Mouse (Mus musculus) lung, embryonic 14.5 days (tissue): ENCODE measurements around the gene Crbn. TPM values are rescaled to one million over a fixed set of nuclear protein-coding genes. Genes with fewer than 3 reads are reported as not detected.

Experiments
- ATAC-seq: fragments of 200-750 bp; cut with Nextera tagmentation; 2 replicates; pipeline ENCODE4 v1.8.0; 2017; ENCODE audit warnings: mild to moderate bottlenecking, moderate TSS enrichment, moderate library complexity; ENCODE audit not compliant: insufficient read depth
- DNase-seq: peaks from one replicate; pipeline ENCODE4 v3.0.0-alpha.2; 2015
- H3K27ac ChIP-seq: fragments of 300-500 bp; sonication (generic); 2 replicates; pipeline ENCODE4 v1.5.1; 2014; ENCODE audit warnings: low read depth, mild to moderate bottlenecking, moderate library complexity
- H3K27me3 ChIP-seq: fragments of 300-500 bp; sonication (generic); 2 replicates; pipeline ENCODE4 v1.6.1; 2014; ENCODE audit warnings: low read length, control low read depth; ENCODE audit not compliant: insufficient read depth
- H3K36me3 ChIP-seq: fragments of 300-500 bp; sonication (generic); 2 replicates; pipeline ENCODE4 v1.6.1; 2014; ENCODE audit warnings: control low read depth; ENCODE audit not compliant: insufficient read depth
- H3K4me1 ChIP-seq: fragments of 300-500 bp; sonication (generic); 2 replicates; pipeline ENCODE4 v1.6.1; 2014; ENCODE audit warnings: antibody characterized with exemption, control low read depth; ENCODE audit not compliant: insufficient read depth
- H3K4me2 ChIP-seq: fragments of 300-500 bp; sonication (generic); 2 replicates; pipeline ENCODE4 v1.6.1; 2014; ENCODE audit warnings: mild to moderate bottlenecking
- H3K4me3 ChIP-seq: fragments of 300-500 bp; sonication (generic); 2 replicates; pipeline ENCODE4 v1.5.1; 2014; ENCODE audit warnings: low read depth, low read length
- H3K9ac ChIP-seq: fragments of 300-500 bp; sonication (generic); 2 replicates; pipeline ENCODE4 v1.6.1; 2014
- H3K9me3 ChIP-seq: fragments of 300-500 bp; sonication (generic); 2 replicates; pipeline ENCODE4 v1.6.1; 2016; ENCODE audit warnings: low read depth, low read length, control low read depth
- CTCF ChIP-seq: IDR thresholded peaks from 2 replicates; pipeline ENCODE4 v1.5.1; 2016; ENCODE audit warnings: antibody characterized with exemption, low read depth
- WGBS: fragments of 180-500 bp; shearing (Covaris S2); extraction: QIAGEN DNeasy Blood & Tissue Kit; methylation state at CpG from one replicate; pipeline ENCODE4 v1.1.7; 2014; 5-methylcytosine and 5-hydroxymethylcytosine counted together
- polyA plus RNA-seq: library from polyadenylated mRNA; unstranded; fragments of >200 nt; fragmentation: Nextera tagmentation; extraction: Ambion mirVana; gene quantifications from 2 replicates; pipeline ENCODE4 v1.2.1, GENCODE M21; 2014

Gene Crbn
- 42.1 and 45.5 TPM in 2 replicates for polyA plus RNA-seq

- H3K4me1 ChIP-seq, result peaks cover 6% of the 10 kb centered on the region; the same call in 1 of the 2 replicates
- H3K4me3 ChIP-seq, result peak within 1 kb of the TSS; percentile 80
- peak; percentile 94 for DNase-seq
- TF ChIP-seq CTCF, result peak; percentile 79
- peaks cover 4% of the 10 kb centered on the region for H3K36me3 ChIP-seq
- H3K9ac ChIP-seq, result peak within 1 kb of the TSS; percentile 79
- H3K4me2 ChIP-seq, result peak within 1 kb of the TSS; percentile 77
- no peak within 1 kb of the TSS for H3K27ac ChIP-seq
- H3K27me3 ChIP-seq, result no peaks in the 10 kb centered on the region
- WGBS, result 2% methylated on average over 57 of the region's 57 CpGs
- ATAC-seq, result peak; percentile 98
- no peaks in the 10 kb centered on the region for H3K9me3 ChIP-seq
Measured at GRCm38 (mm10) chr6:106799333-106800226, at the start of gene Crbn. TSS of gene Crbn (minus strand) at chr6:106800077.

GRCm38 (mm10) chr6:106840181-106840580, 40.3 kb upstream of the Crbn start:
- Histone ChIP-seq H3K4me1 (no peaks in the 10 kb centered on the region), H3K4me2 (no peak overlapping the region), H3K27me3 (no peaks in the 10 kb centered on the region), H3K9ac (no peak overlapping the region), H3K27ac (no peak overlapping the region), H3K9me3 (no peaks in the 10 kb centered on the region), H3K4me3 (no peak overlapping the region), H3K36me3 (no peaks in the 10 kb centered on the region)
- 44% methylated on average over 1 of the region's 1 CpGs for WGBS
- no peak for ATAC-seq
- no peak for DNase-seq
- no peak for TF ChIP-seq CTCF

GRCm38 (mm10) chr6:106838053-106838452, 38.2 kb upstream of the Crbn start:
- H3K27me3 ChIP-seq, result no peaks in the 10 kb centered on the region
- no peak for DNase-seq
- no peak for TF ChIP-seq CTCF
- H3K4me3 ChIP-seq, result no peak overlapping the region
- H3K36me3 ChIP-seq, result no peaks in the 10 kb centered on the region
- H3K9me3 ChIP-seq, result no peaks in the 10 kb centered on the region
- no peak for ATAC-seq
- no peak overlapping the region for H3K4me2 ChIP-seq
- H3K27ac ChIP-seq, result no peak overlapping the region
- 84% methylated on average over 3 of the region's 3 CpGs for WGBS
- H3K9ac ChIP-seq, result no peak overlapping the region
- no peaks in the 10 kb centered on the region for H3K4me1 ChIP-seq

DNA sequence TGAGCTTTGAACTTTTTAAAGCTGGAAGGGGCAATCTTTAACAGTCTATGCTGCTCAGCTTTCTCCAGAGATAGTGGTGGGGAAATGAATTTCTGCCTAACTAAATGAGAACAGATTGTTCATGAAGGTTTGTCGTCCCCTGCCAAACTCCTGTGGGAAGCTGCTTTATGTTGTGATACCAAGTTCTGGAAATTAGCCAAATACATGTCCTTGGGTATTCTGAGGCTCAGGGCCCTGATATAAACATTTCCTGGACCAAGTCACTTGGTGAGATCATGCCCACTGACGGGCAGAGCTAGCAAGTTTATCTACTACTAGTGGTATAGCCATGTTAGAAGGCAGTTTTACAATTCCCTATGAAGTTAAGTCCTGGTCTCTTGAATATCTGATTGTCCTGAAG, 35.4 kb upstream of the Crbn start:
- Histone ChIP-seq H3K9me3 (no peaks in the 10 kb centered on the region), H3K4me3 (no peak overlapping the region), H3K36me3 (no peaks in the 10 kb centered on the region), H3K27me3 (no peaks in the 10 kb centered on the region), H3K4me2 (no peak overlapping the region), H3K9ac (no peak overlapping the region), H3K27ac (no peak overlapping the region), H3K4me1 (no peaks in the 10 kb centered on the region)
- 56% methylated on average over 2 of the region's 2 CpGs for WGBS
- DNase-seq (no peak), ATAC-seq (no peak)
- no peak for TF ChIP-seq CTCF

DNA sequence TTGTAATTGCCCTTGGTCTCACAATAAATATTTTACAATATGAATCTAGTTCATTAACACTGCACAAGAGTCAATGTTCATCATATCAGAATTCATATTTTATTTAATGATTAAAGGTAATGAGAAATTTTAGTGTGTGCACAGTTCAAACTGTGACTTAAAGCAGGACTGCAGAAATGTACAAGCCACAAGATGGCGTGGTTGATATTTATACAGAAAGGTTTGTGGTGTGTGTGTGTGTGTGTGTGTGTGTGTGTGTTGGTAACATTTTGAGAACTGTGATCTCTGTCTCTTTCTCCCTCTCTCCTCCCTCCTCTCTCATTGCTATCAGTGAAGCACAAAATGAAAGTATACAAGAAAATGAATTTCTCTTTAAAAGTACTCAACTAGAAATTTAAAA, 22.5 kb upstream of the Crbn start:
- Histone ChIP-seq H3K4me3 (no peak overlapping the region), H3K4me1 (no peaks in the 10 kb centered on the region), H3K27ac (no peak overlapping the region), H3K9me3 (no peaks in the 10 kb centered on the region), H3K4me2 (no peak overlapping the region), H3K27me3 (no peaks in the 10 kb centered on the region), H3K36me3 (no peaks in the 10 kb centered on the region), H3K9ac (no peak overlapping the region)
- DNase-seq, result peak; percentile 30
- no peak for ATAC-seq
- WGBS, result 58% methylated on average over 1 of the region's 1 CpGs
- no peak for TF ChIP-seq CTCF

- no peak for TF ChIP-seq CTCF
- DNase-seq, result no peak
- no peaks in the 10 kb centered on the region for H3K4me1 ChIP-seq
Measured at GRCm38 (mm10) chr6:106820566-106820965, 20.7 kb upstream of the Crbn start.

DNA sequence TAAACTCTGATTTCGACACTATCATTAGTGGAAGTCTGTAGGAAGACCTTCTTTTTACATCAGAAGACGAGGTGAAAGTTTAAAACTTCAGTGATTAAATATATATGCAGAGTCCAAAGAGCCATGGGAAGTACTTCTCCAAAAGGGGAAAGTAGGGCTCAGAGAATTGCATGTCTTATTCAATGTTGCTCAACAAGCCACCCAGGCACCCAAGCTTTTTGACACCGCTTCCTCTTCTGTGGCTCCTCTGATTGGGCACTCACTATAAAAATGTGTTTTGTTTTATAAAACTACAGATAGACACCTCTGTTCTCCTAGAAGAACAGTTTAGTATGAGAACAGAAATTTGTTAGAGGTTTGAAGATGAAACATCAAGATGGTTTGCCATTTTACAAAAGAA, 20.0 kb upstream of the Crbn start:
- Histone ChIP-seq H3K4me1 (no peaks in the 10 kb centered on the region), H3K27ac (no peak overlapping the region), H3K36me3 (no peaks in the 10 kb centered on the region), H3K27me3 (no peaks in the 10 kb centered on the region), H3K9ac (no peak overlapping the region), H3K4me3 (no peak overlapping the region), H3K4me2 (no peak overlapping the region), H3K9me3 (no peaks in the 10 kb centered on the region)
- no peak for TF ChIP-seq CTCF
- DNase-seq, result no peak
- no peak for ATAC-seq
- 70% methylated on average over 3 of the region's 3 CpGs for WGBS

More at GRCm38 (mm10) chr6:106820566-106820965, 20.7 kb upstream of the Crbn start:
- Histone ChIP-seq H3K36me3 (no peaks in the 10 kb centered on the region), H3K4me2 (no peak overlapping the region), H3K9ac (no peak overlapping the region), H3K27me3 (no peaks in the 10 kb centered on the region), H3K27ac (no peak overlapping the region), H3K9me3 (no peaks in the 10 kb centered on the region), H3K4me3 (no peak overlapping the region)
- ATAC-seq, result no peak
